Mouse (Mus musculus) liver, embryonic 14.5 days (tissue): ENCODE data around the gene Klf16.

ENCODE experiments used
- CTCF ChIP-seq: IDR thresholded peaks from 2 replicates; pipeline ENCODE4 v1.5.1; 2016; ENCODE audit warnings: antibody characterized with exemption, low read depth, control low read depth
- EP300 ChIP-seq: IDR thresholded peaks from 2 replicates; pipeline ENCODE4 v1.6.1; 2016; ENCODE audit warnings: antibody characterized with exemption, low read depth

- TF ChIP-seq EP300 (no peak), CTCF (no peak)
Measured at GRCm38 (mm10) chr10:80625764-80626163, 48.6 kb upstream of the Klf16 start.
